ENCODE assay signal across 32 mouse cellular contexts in genomic region chr1:68956766-68957533, GRCm38 (mm10).
DNase-seq lines count a peak whose midpoint lies in the region; ATAC-seq lines count a peak whose summit lies in the region.
"Had no signal": no experiment of that assay in that cellular context is flagged by ENCODE, and none has a peak within 500 bp of the region (broad histone marks: within the 10 kb centered on the region; RNA-seq: fewer than 3 reads in every experiment).

No protein-coding gene starts in this region.

- no peak overlapping the region for H3K9ac ChIP-seq in heart, embryonic 11.5 days (ENCODE audit: low read depth, low read length)
- no peak overlapping the region; the same call in 1 of the 2 replicates for H3K9ac ChIP-seq in heart, embryonic 16.5 days (ENCODE audit: low read length)
- no peak overlapping the region for H3K9ac ChIP-seq in intestine, embryonic 15.5 days
- H3K9ac ChIP-seq: embryonic facial prominence, embryonic 12.5 days; forebrain, embryonic 15.5 days; hindbrain, embryonic 13.5 days; limb, embryonic 12.5 days; liver, embryonic 15.5 days; lung, embryonic 15.5 days; midbrain, embryonic 12.5 days; neural tube, embryonic 12.5 days had no signal

- H3K36me3 ChIP-seq in heart, embryonic 11.5 days (ENCODE audit: control insufficient read depth, insufficient read depth, low read length): no peaks in the 10 kb centered on the region
- H3K36me3 ChIP-seq in heart, embryonic 16.5 days (ENCODE audit: control insufficient read depth, insufficient read depth): no peaks in the 10 kb centered on the region
- H3K36me3 ChIP-seq in intestine, embryonic 15.5 days: no peaks in the 10 kb centered on the region
- H3K36me3 ChIP-seq: embryonic facial prominence, embryonic 12.5 days; forebrain, embryonic 10.5 days; forebrain, embryonic 15.5 days; hindbrain, embryonic 13.5 days; limb, embryonic 12.5 days; liver, embryonic 15.5 days; lung, embryonic 15.5 days; midbrain, embryonic 12.5 days; neural tube, embryonic 12.5 days had no signal

- no peak overlapping the region for H3K4me3 ChIP-seq in heart, embryonic 11.5 days (ENCODE audit: low read depth, low read length)
- no peak overlapping the region for H3K4me3 ChIP-seq in heart, embryonic 16.5 days (ENCODE audit: low read length)
- H3K4me3 ChIP-seq in intestine, embryonic 15.5 days (replicated peaks): no peak overlapping the region
- H3K4me3 ChIP-seq: embryonic facial prominence, embryonic 12.5 days; forebrain, embryonic 10.5 days; forebrain, embryonic 15.5 days; hindbrain, embryonic 13.5 days; layer of hippocampus, adult 2 months; limb, embryonic 12.5 days; liver, embryonic 15.5 days; lung, embryonic 15.5 days; midbrain, embryonic 12.5 days; myocyte; neural tube, embryonic 12.5 days had no signal

- H3K4me1 ChIP-seq in heart, embryonic 11.5 days (ENCODE audit: control insufficient read depth, insufficient read depth, low read length): peaks cover 10% of the 10 kb centered on the region
- H3K4me1 ChIP-seq in heart, embryonic 16.5 days (ENCODE audit: control insufficient read depth, insufficient read depth, low read length): peaks cover 6% of the 10 kb centered on the region
- no peaks in the 10 kb centered on the region for H3K4me1 ChIP-seq in intestine, embryonic 15.5 days (replicated peaks)
- H3K4me1 ChIP-seq: embryonic facial prominence, embryonic 12.5 days; limb, embryonic 12.5 days; liver, embryonic 15.5 days; lung, embryonic 15.5 days; neural tube, embryonic 12.5 days had no signal

- peak overlapping the region; percentile 73 for H3K27ac ChIP-seq in heart, embryonic 11.5 days (ENCODE audit: low read depth, low read length)
- peak overlapping the region; percentile 74 for H3K27ac ChIP-seq in heart, embryonic 16.5 days (ENCODE audit: low read length)
- no peak overlapping the region for H3K27ac ChIP-seq in intestine, embryonic 15.5 days
- H3K27ac ChIP-seq: embryonic facial prominence, embryonic 12.5 days; forebrain, embryonic 10.5 days; forebrain, embryonic 15.5 days; hindbrain, embryonic 13.5 days; layer of hippocampus, adult 2 months; limb, embryonic 12.5 days; liver, embryonic 15.5 days; lung, embryonic 15.5 days; midbrain, embryonic 12.5 days; neural tube, embryonic 12.5 days; stomach, postnatal 0 days had no signal

- no peaks in the 10 kb centered on the region for H3K9me3 ChIP-seq in heart, embryonic 11.5 days (replicated peaks; ENCODE audit: control insufficient read depth, low read length)
- no peaks in the 10 kb centered on the region for H3K9me3 ChIP-seq in heart, embryonic 16.5 days (replicated peaks; ENCODE audit: control insufficient read depth, low read length)
- H3K9me3 ChIP-seq in intestine, embryonic 15.5 days: no peaks in the 10 kb centered on the region
- H3K9me3 ChIP-seq: embryonic facial prominence, embryonic 12.5 days; forebrain, embryonic 10.5 days; forebrain, embryonic 15.5 days; hindbrain, embryonic 13.5 days; limb, embryonic 12.5 days; liver, embryonic 15.5 days; lung, embryonic 15.5 days; midbrain, embryonic 12.5 days; neural tube, embryonic 12.5 days had no signal

- H3K4me2 ChIP-seq in heart, embryonic 11.5 days: peak overlapping the region; percentile 40
- H3K4me2 ChIP-seq in heart, embryonic 16.5 days (ENCODE audit: low read depth, low read length): peak overlapping the region; percentile 26; the same call in 1 of the 2 replicates
- H3K4me2 ChIP-seq in intestine, embryonic 15.5 days (replicated peaks): no peak overlapping the region
- H3K4me2 ChIP-seq: embryonic facial prominence, embryonic 12.5 days; forebrain, embryonic 15.5 days; hindbrain, embryonic 13.5 days; limb, embryonic 12.5 days; liver, embryonic 15.5 days; lung, embryonic 15.5 days; midbrain, embryonic 12.5 days; neural tube, embryonic 12.5 days had no signal

- no peak for DNase-seq in heart, postnatal 4 days
- DNase-seq in heart, postnatal 10 days: no peak
- DNase-seq in embryo, embryonic 10 days (ENCODE audit: low spot score): peak; percentile 8
- DNase-seq in layer of hippocampus, adult 9-11 months: no peak
- no peak for DNase-seq in layer of hippocampus, adult 8-10 months (ENCODE audit: low spot score in 2 of 2)
- DNase-seq: adrenal gland, postnatal 14 days; cerebellum, adult 11-12 months; cerebellum, adult 9-11 months; gastrocnemius, postnatal 36 days; heart, postnatal 36 days; kidney, adult 2 months; kidney, postnatal 36 days; lung, postnatal 36 days; right cerebral cortex, postnatal 4 days; thymus, adult 18-20 months; thymus, postnatal 25 days had no signal

- peak; percentile 49; the same call in 1 of the 2 replicates for ATAC-seq in heart, embryonic 11.5 days (replicated peaks; ENCODE audit: insufficient number of reproducible peaks, low FRiP score, low TSS enrichment)
- ATAC-seq in heart, embryonic 16.5 days (replicated peaks; ENCODE audit: extremely low read depth, insufficient read depth, low FRiP score): no peak
- ATAC-seq in intestine, embryonic 15.5 days: peak; percentile 85
- ATAC-seq: forebrain, embryonic 15.5 days; Patski had no signal

- intact Hi-C loops in heart, postnatal 10 days (cut with DNase I): no loop called here

- H3K27me3 ChIP-seq in heart, embryonic 11.5 days (ENCODE audit: control insufficient read depth, insufficient read depth, low read length): no peaks in the 10 kb centered on the region
- no peaks in the 10 kb centered on the region for H3K27me3 ChIP-seq in heart, embryonic 16.5 days (ENCODE audit: control insufficient read depth, insufficient read depth, low read length)
- H3K27me3 ChIP-seq in intestine, embryonic 15.5 days (replicated peaks): no peaks in the 10 kb centered on the region
- H3K27me3 ChIP-seq: embryonic facial prominence, embryonic 12.5 days; forebrain, embryonic 15.5 days; hindbrain, embryonic 13.5 days; limb, embryonic 12.5 days; liver, embryonic 15.5 days; lung, embryonic 15.5 days; midbrain, embryonic 12.5 days; neural tube, embryonic 12.5 days; Patski had no signal

- 23% methylated on average over 4 of the region's 4 CpGs for WGBS in heart, embryonic 11.5 days (ENCODE audit: insufficient replicate concordance)
- 24% methylated on average over 4 of the region's 4 CpGs for WGBS in heart, embryonic 16.5 days
- WGBS in intestine, embryonic 15.5 days: 28% methylated on average over 4 of the region's 4 CpGs
